Mouse (Mus musculus) midbrain, postnatal 0 days (tissue): ENCODE measurements around the gene Gid4. TPM values are rescaled to one million over a fixed set of nuclear protein-coding genes. Genes with fewer than 3 reads are reported as not detected.

ENCODE experiments used
- ATAC-seq: fragments of 200-750 bp; cut with Nextera tagmentation; 2 replicates; pipeline ENCODE4 v1.8.0; 2017; ENCODE audit warnings: moderate number of reproducible peaks, mild to moderate bottlenecking, moderate TSS enrichment, moderate library complexity; ENCODE audit not compliant: low FRiP score
- DNase-seq: peaks from one replicate; pipeline ENCODE4 v3.0.0-alpha.2; 2015; ENCODE audit warnings: low spot score
- H3K27ac ChIP-seq: fragments of 300-500 bp; sonication (generic); 2 replicates; pipeline ENCODE4 v1.5.1; 2014; ENCODE audit warnings: low read depth, mild to moderate bottlenecking, low read length, mixed read lengths
- H3K27me3 ChIP-seq: fragments of 300-500 bp; sonication (generic); 2 replicates; pipeline ENCODE4 v1.6.1; 2014; ENCODE audit warnings: low read length, control low read depth, mixed read lengths; ENCODE audit not compliant: insufficient read depth
- H3K36me3 ChIP-seq: fragments of 300-500 bp; sonication (generic); 2 replicates; pipeline ENCODE4 v1.6.1; 2014; ENCODE audit warnings: low read length, control low read depth, mixed read lengths; ENCODE audit not compliant: insufficient read depth
- H3K4me1 ChIP-seq: fragments of 300-500 bp; sonication (generic); 2 replicates; pipeline ENCODE4 v1.6.1; 2014; ENCODE audit warnings: mild to moderate bottlenecking, control low read depth, antibody characterized with exemption, low read length, mixed read lengths; ENCODE audit not compliant: insufficient read depth
- H3K4me2 ChIP-seq: fragments of 300-500 bp; sonication (generic); 2 replicates; pipeline ENCODE4 v1.6.1; 2014; ENCODE audit warnings: low read depth, mild to moderate bottlenecking, low read length, mixed read lengths; ENCODE audit not compliant: poor library complexity, severe bottlenecking
- H3K4me3 ChIP-seq: fragments of 300-500 bp; sonication (generic); 2 replicates; pipeline ENCODE4 v1.5.1; 2014; ENCODE audit warnings: low read depth, mild to moderate bottlenecking, low read length, moderate library complexity
- H3K9ac ChIP-seq: fragments of 300-500 bp; sonication (generic); replicated peaks from 2 replicates; pipeline ENCODE4 v1.6.1; 2014; ENCODE audit warnings: mild to moderate bottlenecking, low read length, moderate library complexity, mixed read lengths; ENCODE audit not compliant: poor library complexity, severe bottlenecking
- H3K9me3 ChIP-seq: fragments of 300-500 bp; sonication (generic); 2 replicates; pipeline ENCODE4 v1.6.1; 2016; ENCODE audit warnings: low read length, control low read depth
- CTCF ChIP-seq: IDR thresholded peaks from 2 replicates; pipeline ENCODE4 v1.5.1; 2016; ENCODE audit warnings: antibody characterized with exemption, mild to moderate bottlenecking
- WGBS: fragments of 180-500 bp; shearing (Covaris S2); extraction: QIAGEN DNeasy Blood & Tissue Kit; methylation state at CpG from one replicate; pipeline ENCODE4 v1.1.7; 2014; 5-methylcytosine and 5-hydroxymethylcytosine counted together
- polyA plus RNA-seq: library from polyadenylated mRNA; unstranded; fragments of >200 nt; fragmentation: Nextera tagmentation; extraction: Ambion mirVana; gene quantifications from 2 replicates; pipeline ENCODE4 v1.2.1, GENCODE M21; 2015
- total RNA-seq: library from RNA; depleted of rRNA; stranded (reverse); fragments of >200 nt; gene quantifications from 2 replicates; pipeline ENCODE4 v1.2.3, GENCODE M21; 2014

Gid4 gene
- total and polyA plus RNA-seq, 2 experiments from 2014 or later = 20.1 to 32.2 TPM

- Histone ChIP-seq H3K4me3 (no peak overlapping the region), H3K9me3 (no peaks in the 10 kb centered on the region), H3K27me3 (no peaks in the 10 kb centered on the region), H3K9ac (no peak overlapping the region), H3K27ac (no peak overlapping the region), H3K36me3 (peaks cover 21% of the 10 kb centered on the region), H3K4me2 (no peak overlapping the region), H3K4me1 (no peaks in the 10 kb centered on the region)
- TF ChIP-seq CTCF = no peak
- no peak for DNase-seq
- WGBS = 87% methylated on average over 2 of the region's 2 CpGs
- no peak for ATAC-seq
Observed at GRCm38 (mm10) chr11:60397172-60397571, 19.8 kb upstream of the Gid4 start.

GRCm38 (mm10) chr11:60406606-60407005, 10.3 kb upstream of the Gid4 start:
- ATAC-seq = no peak
- WGBS = 100% methylated on average over 1 of the region's 1 CpGs
- Histone ChIP-seq H3K4me1 (no peaks in the 10 kb centered on the region), H3K27ac (no peak overlapping the region), H3K27me3 (no peaks in the 10 kb centered on the region), H3K4me3 (no peak overlapping the region), H3K36me3 (peaks cover 56% of the 10 kb centered on the region), H3K4me2 (no peak overlapping the region), H3K9me3 (no peaks in the 10 kb centered on the region), H3K9ac (no peak overlapping the region)
- DNase-seq = no peak
- TF ChIP-seq CTCF = no peak

GRCm38 (mm10) chr11:60412173-60412572, 4.8 kb upstream of the Gid4 start:
- 9% methylated on average over 3 of the region's 3 CpGs for WGBS
- no peak for ATAC-seq
- no peaks in the 10 kb centered on the region for H3K27me3 ChIP-seq
- no peak overlapping the region for H3K9ac ChIP-seq
- no peak overlapping the region for H3K4me2 ChIP-seq
- DNase-seq = peak; percentile 89
- H3K27ac ChIP-seq = no peak overlapping the region
- peaks cover 9% of the 10 kb centered on the region; the same call in 1 of the 2 replicates for H3K36me3 ChIP-seq
- TF ChIP-seq CTCF = peak; percentile 85
- H3K4me1 ChIP-seq = peaks cover 6% of the 10 kb centered on the region
- H3K4me3 ChIP-seq = no peak overlapping the region
- H3K9me3 ChIP-seq = no peaks in the 10 kb centered on the region

- Histone ChIP-seq H3K27me3 (no peaks in the 10 kb centered on the region), H3K9me3 (no peaks in the 10 kb centered on the region), H3K36me3 (peaks cover 6% of the 10 kb centered on the region; the same call in 1 of the 2 replicates), H3K4me2 (no peak overlapping the region), H3K27ac (no peak overlapping the region), H3K9ac (no peak overlapping the region), H3K4me1 (peaks cover 6% of the 10 kb centered on the region), H3K4me3 (no peak overlapping the region)
- 87% methylated on average over 2 of the region's 2 CpGs for WGBS
- TF ChIP-seq CTCF = no peak
- DNase-seq = no peak
- ATAC-seq = no peak
Observed at GRCm38 (mm10) chr11:60412921-60413320, 4.0 kb upstream of the Gid4 start.

GRCm38 (mm10) chr11:60416590-60416962, 369 bp upstream of the Gid4 start:
- 0 out of 2 replicates have a peak, but pooled peaks have one; percentile 0 for TF ChIP-seq CTCF
- peak overlapping the region; percentile 87 for H3K4me2 ChIP-seq
- peak overlapping the region; percentile 84 for H3K4me3 ChIP-seq
- no peak for DNase-seq
- peak overlapping the region; percentile 72 for H3K27ac ChIP-seq
- H3K9me3 ChIP-seq = no peaks in the 10 kb centered on the region
- H3K36me3 ChIP-seq = no peaks in the 10 kb centered on the region
- H3K27me3 ChIP-seq = no peaks in the 10 kb centered on the region
- WGBS = under 1% methylated on average over 21 of the region's 21 CpGs
- no peak for ATAC-seq
- peaks cover 9% of the 10 kb centered on the region for H3K4me1 ChIP-seq
- H3K9ac ChIP-seq = peak overlapping the region; percentile 73

GRCm38 (mm10) chr11:60417717-60418472, 950 bp downstream of the Gid4 start, which contains the start of gene Atpaf2:
Gene Atpaf2 (minus strand): TSS chr11:60418457.
- Histone ChIP-seq H3K9me3 (no peaks in the 10 kb centered on the region), H3K36me3 (no peaks in the 10 kb centered on the region), H3K9ac (peak within 1 kb of the TSS; percentile 84), H3K27ac (peak within 1 kb of the TSS; percentile 78), H3K4me3 (peak within 1 kb of the TSS; percentile 84), H3K4me2 (peak within 1 kb of the TSS; percentile 87), H3K27me3 (no peaks in the 10 kb centered on the region), H3K4me1 (peaks cover 9% of the 10 kb centered on the region)
- ATAC-seq = peak; percentile 39
- whole genome bisulfite sequencing = 1% methylated on average over 38 of the region's 39 CpGs
- peak; percentile 31 for DNase-seq
- TF ChIP-seq CTCF = no peak
